Mouse (Mus musculus): ENCODE measurements around the gene Zfp64. TPM values are rescaled to one million over a fixed set of nuclear protein-coding genes. Genes with fewer than 3 reads are reported as not detected.

Gene Zfp64
- polyA plus RNA-seq, 1 experiment from 2014 or later = 39.4 TPM

GRCm38 (mm10) chr2:168912051-168912891, 43.1 kb downstream of the Zfp64 start:
- Histone ChIP-seq H3K9me3 (ENCODE audit: control insufficient read depth, low read length) (no peaks in the 10 kb centered on the region), H3K4me2 (peak overlapping the region; percentile 93), H3K4me3 (ENCODE audit: low read depth, low read length) (peak overlapping the region; percentile 44), H3K9ac (ENCODE audit: low read length) (peak overlapping the region; percentile 44; the same call in 1 of the 2 replicates), H3K4me1 (ENCODE audit: control insufficient read depth, insufficient read depth, low read length) (peaks cover 10% of the 10 kb centered on the region), H3K27me3 (ENCODE audit: control insufficient read depth, insufficient read depth, low read length) (peaks cover 38% of the 10 kb centered on the region), H3K27ac (ENCODE audit: low read depth, low read length) (no peak overlapping the region), H3K36me3 (ENCODE audit: control insufficient read depth, insufficient read depth, low read length) (no peaks in the 10 kb centered on the region)
- peak; percentile 33; the same call in 1 of the 2 replicates for ATAC-seq (ENCODE audit: low FRiP score)
- DNase-seq (ENCODE audit: low spot score, missing footprints) = peak; percentile 95
- under 1% methylated on average over 69 of the region's 70 CpGs for WGBS

DNA sequence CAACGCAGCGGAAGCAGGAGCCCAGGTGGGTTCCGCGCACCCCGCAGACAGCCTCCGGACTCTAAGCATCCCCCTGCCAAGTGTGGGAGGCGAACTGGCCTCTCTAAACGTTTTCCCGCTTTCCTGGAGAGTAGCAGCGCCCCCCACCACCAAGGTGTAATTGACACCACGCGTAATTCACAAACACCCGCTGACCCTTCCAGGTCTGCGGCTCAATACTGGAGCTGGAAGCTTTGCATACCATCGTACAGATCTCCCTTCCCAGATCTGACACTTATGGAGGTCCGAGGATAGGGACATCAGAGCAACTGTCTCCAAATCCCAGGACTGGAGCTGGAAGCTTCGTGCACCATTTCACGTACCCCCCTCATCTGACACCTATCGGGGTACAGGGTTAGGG, 43.9 kb downstream of the Zfp64 start:
- DNase-seq (ENCODE audit: low spot score, missing footprints) = no peak
- H3K27ac ChIP-seq (ENCODE audit: low read depth, low read length) = no peak overlapping the region
- peaks cover 38% of the 10 kb centered on the region for H3K27me3 ChIP-seq (ENCODE audit: control insufficient read depth, insufficient read depth, low read length)
- no peaks in the 10 kb centered on the region for H3K9me3 ChIP-seq (ENCODE audit: control insufficient read depth, low read length)
- 2% methylated on average over 19 of the region's 19 CpGs for WGBS
- H3K9ac ChIP-seq (ENCODE audit: low read length) = no peak overlapping the region
- peak overlapping the region; percentile 93 for H3K4me2 ChIP-seq
- no peak for ATAC-seq (ENCODE audit: low FRiP score)
- H3K36me3 ChIP-seq (ENCODE audit: control insufficient read depth, insufficient read depth, low read length) = no peaks in the 10 kb centered on the region
- H3K4me3 ChIP-seq (ENCODE audit: low read depth, low read length) = peak overlapping the region; percentile 44; the same call in 1 of the 2 replicates
- H3K4me1 ChIP-seq (ENCODE audit: control insufficient read depth, insufficient read depth, low read length) = peaks cover 10% of the 10 kb centered on the region

DNA sequence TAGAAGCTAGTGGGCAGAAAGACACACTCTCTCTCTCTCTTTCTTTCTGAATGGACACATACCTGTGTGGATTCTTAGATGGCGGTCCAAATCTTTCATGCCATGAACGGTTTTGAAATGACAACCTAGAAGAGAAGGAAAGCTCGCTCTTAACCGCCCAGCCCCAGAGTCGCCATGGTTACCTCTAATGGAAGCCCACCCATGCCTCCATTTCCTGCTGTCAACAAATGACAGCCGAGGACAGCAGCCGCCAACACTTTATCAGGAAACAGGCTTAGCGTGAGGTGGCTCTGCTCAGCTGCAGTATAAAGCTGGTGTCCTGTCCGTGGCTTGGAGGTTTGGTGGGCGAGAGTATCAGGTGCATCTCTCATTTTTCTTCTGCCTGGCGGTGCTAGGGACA, 49.4 kb downstream of the Zfp64 start:
- 52% methylated on average over 11 of the region's 11 CpGs for WGBS
- no peaks in the 10 kb centered on the region for H3K9me3 ChIP-seq (ENCODE audit: control insufficient read depth, low read length)
- DNase-seq (ENCODE audit: low spot score, missing footprints) (no peak), ATAC-seq (ENCODE audit: low FRiP score) (no peak)
- peaks cover 9% of the 10 kb centered on the region for H3K4me1 ChIP-seq (ENCODE audit: control insufficient read depth, insufficient read depth, low read length)
- H3K27ac ChIP-seq (ENCODE audit: low read depth, low read length) = no peak overlapping the region
- H3K36me3 ChIP-seq (ENCODE audit: control insufficient read depth, insufficient read depth, low read length) = no peaks in the 10 kb centered on the region
- no peak overlapping the region for H3K4me3 ChIP-seq (ENCODE audit: low read depth, low read length)
- no peak overlapping the region for H3K9ac ChIP-seq (ENCODE audit: low read length)
- H3K4me2 ChIP-seq = no peak overlapping the region
- H3K27me3 ChIP-seq (ENCODE audit: control insufficient read depth, insufficient read depth, low read length) = peaks cover 12% of the 10 kb centered on the region

DNA sequence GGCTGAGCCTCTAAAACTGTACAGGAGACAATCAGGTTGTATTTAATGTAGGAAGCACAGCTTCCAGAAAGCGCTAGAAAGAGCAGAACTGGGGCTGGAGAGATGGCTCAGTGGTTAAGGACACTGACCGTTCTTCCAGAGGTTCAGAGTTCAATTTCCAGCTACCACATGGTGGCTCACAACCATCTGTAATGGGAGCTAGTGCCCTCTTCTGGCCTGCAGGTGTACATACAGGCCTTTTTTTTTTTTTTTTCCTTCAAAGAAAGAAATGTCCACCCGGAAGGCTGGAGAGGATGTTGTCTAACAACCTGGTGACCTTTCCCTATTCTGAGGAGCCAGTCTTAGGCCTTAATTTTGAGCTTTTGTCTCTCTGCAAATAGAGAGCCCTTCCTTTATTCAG, 50.5 kb downstream of the Zfp64 start:
- Histone ChIP-seq H3K9ac (ENCODE audit: low read length) (no peak overlapping the region), H3K36me3 (ENCODE audit: control insufficient read depth, insufficient read depth, low read length) (no peaks in the 10 kb centered on the region), H3K9me3 (ENCODE audit: control insufficient read depth, low read length) (no peaks in the 10 kb centered on the region), H3K27ac (ENCODE audit: low read depth, low read length) (no peak overlapping the region), H3K4me3 (ENCODE audit: low read depth, low read length) (no peak overlapping the region), H3K4me1 (ENCODE audit: control insufficient read depth, insufficient read depth, low read length) (peaks cover 9% of the 10 kb centered on the region), H3K27me3 (ENCODE audit: control insufficient read depth, insufficient read depth, low read length) (peaks cover 4% of the 10 kb centered on the region; the same call in 1 of the 2 replicates), H3K4me2 (no peak overlapping the region)
- no peak for ATAC-seq (ENCODE audit: low FRiP score)
- DNase-seq (ENCODE audit: low spot score, missing footprints) = peak; percentile 83
- 67% methylated on average over 3 of the region's 3 CpGs for WGBS

- no peaks in the 10 kb centered on the region for H3K27me3 ChIP-seq (ENCODE audit: control insufficient read depth, insufficient read depth, low read length)
- no peak overlapping the region for H3K4me3 ChIP-seq (ENCODE audit: low read depth, low read length)
- no peaks in the 10 kb centered on the region for H3K9me3 ChIP-seq (ENCODE audit: control insufficient read depth, low read length)
- H3K27ac ChIP-seq (ENCODE audit: low read depth, low read length) = no peak overlapping the region
- no peak overlapping the region for H3K4me2 ChIP-seq
- H3K9ac ChIP-seq (ENCODE audit: low read length) = no peak overlapping the region
- no peaks in the 10 kb centered on the region for H3K36me3 ChIP-seq (ENCODE audit: control insufficient read depth, insufficient read depth, low read length)
- DNase-seq (ENCODE audit: low spot score, missing footprints) (peak; percentile 97), ATAC-seq (ENCODE audit: low FRiP score) (peak; percentile 59; the same call in 1 of the 2 replicates)
- WGBS = 21% methylated on average over 9 of the region's 9 CpGs
- H3K4me1 ChIP-seq (ENCODE audit: control insufficient read depth, insufficient read depth, low read length) = peaks cover 9% of the 10 kb centered on the region
Observed at GRCm38 (mm10) chr2:168904188-168904587, 51.2 kb downstream of the Zfp64 start.

GRCm38 (mm10) chr2:168902634-168903033, 52.8 kb downstream of the Zfp64 start:
- H3K9me3 ChIP-seq (ENCODE audit: control insufficient read depth, low read length) = no peaks in the 10 kb centered on the region
- 30% methylated on average over 8 of the region's 8 CpGs for WGBS
- ATAC-seq (ENCODE audit: low FRiP score) (no peak), DNase-seq (ENCODE audit: low spot score, missing footprints) (peak; percentile 93)
- no peaks in the 10 kb centered on the region for H3K36me3 ChIP-seq (ENCODE audit: control insufficient read depth, insufficient read depth, low read length)
- peaks cover 9% of the 10 kb centered on the region for H3K4me1 ChIP-seq (ENCODE audit: control insufficient read depth, insufficient read depth, low read length)
- no peak overlapping the region for H3K27ac ChIP-seq (ENCODE audit: low read depth, low read length)
- H3K4me2 ChIP-seq = no peak overlapping the region
- H3K27me3 ChIP-seq (ENCODE audit: control insufficient read depth, insufficient read depth, low read length) = no peaks in the 10 kb centered on the region
- H3K9ac ChIP-seq (ENCODE audit: low read length) = no peak overlapping the region
- no peak overlapping the region for H3K4me3 ChIP-seq (ENCODE audit: low read depth, low read length)

- no peak overlapping the region for H3K9ac ChIP-seq (ENCODE audit: low read length)
- H3K36me3 ChIP-seq (ENCODE audit: control insufficient read depth, insufficient read depth, low read length) = no peaks in the 10 kb centered on the region
- DNase-seq (ENCODE audit: low spot score, missing footprints) (no peak), ATAC-seq (ENCODE audit: low FRiP score) (no peak)
- H3K4me2 ChIP-seq = no peak overlapping the region
- no peaks in the 10 kb centered on the region for H3K4me1 ChIP-seq (ENCODE audit: control insufficient read depth, insufficient read depth, low read length)
- H3K9me3 ChIP-seq (ENCODE audit: control insufficient read depth, low read length) = no peaks in the 10 kb centered on the region
- no peak overlapping the region for H3K4me3 ChIP-seq (ENCODE audit: low read depth, low read length)
- WGBS = 84% methylated on average over 7 of the region's 7 CpGs
- H3K27me3 ChIP-seq (ENCODE audit: control insufficient read depth, insufficient read depth, low read length) = no peaks in the 10 kb centered on the region
- H3K27ac ChIP-seq (ENCODE audit: low read depth, low read length) = no peak overlapping the region
Observed at GRCm38 (mm10) chr2:168897906-168898305, 57.5 kb downstream of the Zfp64 start.

- H3K9me3 ChIP-seq (ENCODE audit: control insufficient read depth, low read length) = no peaks in the 10 kb centered on the region
- H3K4me2 ChIP-seq = no peak overlapping the region
- 84% methylated on average over 8 of the region's 8 CpGs for WGBS
- no peaks in the 10 kb centered on the region for H3K27me3 ChIP-seq (ENCODE audit: control insufficient read depth, insufficient read depth, low read length)
- DNase-seq (ENCODE audit: low spot score, missing footprints) = no peak
- H3K4me3 ChIP-seq (ENCODE audit: low read depth, low read length) = no peak overlapping the region
- no peak for ATAC-seq (ENCODE audit: low FRiP score)
- no peak overlapping the region for H3K27ac ChIP-seq (ENCODE audit: low read depth, low read length)
- no peak overlapping the region for H3K9ac ChIP-seq (ENCODE audit: low read length)
- no peaks in the 10 kb centered on the region for H3K36me3 ChIP-seq (ENCODE audit: control insufficient read depth, insufficient read depth, low read length)
- no peaks in the 10 kb centered on the region for H3K4me1 ChIP-seq (ENCODE audit: control insufficient read depth, insufficient read depth, low read length)
Observed at GRCm38 (mm10) chr2:168895531-168895930, 59.9 kb downstream of the Zfp64 start.

DNA sequence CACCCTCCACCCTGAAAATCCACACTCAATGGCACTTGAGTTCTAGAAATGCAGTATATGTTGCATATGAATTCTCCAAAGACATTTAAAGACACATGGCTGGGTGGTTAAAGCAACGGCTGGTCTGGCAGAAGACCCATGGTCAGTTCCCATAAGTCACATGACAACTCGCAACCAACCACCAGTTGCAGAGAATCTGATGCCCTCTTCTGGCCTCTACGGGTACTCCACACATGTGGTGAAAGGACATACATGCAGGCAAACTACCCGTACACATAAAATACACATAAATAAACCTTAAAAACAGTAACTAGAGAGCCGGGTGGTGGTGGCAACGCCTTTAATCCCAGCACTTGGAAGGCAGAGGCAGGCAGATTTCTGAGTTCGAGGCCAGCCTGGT, 60.6 kb downstream of the Zfp64 start:
- H3K9ac ChIP-seq (ENCODE audit: low read length) = no peak overlapping the region
- no peaks in the 10 kb centered on the region for H3K27me3 ChIP-seq (ENCODE audit: control insufficient read depth, insufficient read depth, low read length)
- H3K27ac ChIP-seq (ENCODE audit: low read depth, low read length) = no peak overlapping the region
- H3K4me3 ChIP-seq (ENCODE audit: low read depth, low read length) = no peak overlapping the region
- WGBS = 90% methylated on average over 7 of the region's 7 CpGs
- H3K4me2 ChIP-seq = no peak overlapping the region
- ATAC-seq (ENCODE audit: low FRiP score) = no peak
- no peaks in the 10 kb centered on the region for H3K36me3 ChIP-seq (ENCODE audit: control insufficient read depth, insufficient read depth, low read length)
- DNase-seq (ENCODE audit: low spot score, missing footprints) = no peak
- H3K4me1 ChIP-seq (ENCODE audit: control insufficient read depth, insufficient read depth, low read length) = no peaks in the 10 kb centered on the region
- no peaks in the 10 kb centered on the region for H3K9me3 ChIP-seq (ENCODE audit: control insufficient read depth, low read length)
